Mouse (Mus musculus): ENCODE results near the gene Isl2. TPM values are rescaled to one million over a fixed set of nuclear protein-coding genes. Genes with fewer than 3 reads are reported as not detected.

The Isl2 gene
- total and polyA plus RNA-seq, 3 experiments = 0.47 to 0.56 (median 0.55) TPM

GRCm38 (mm10) chr9:55548871-55549270 is 10.4 kb downstream of the Isl2 start:
- Histone ChIP-seq H3K4me1 (ENCODE audit: control insufficient read depth in 1 of 2, insufficient read depth in 2 of 2) (no peaks in the 10 kb centered on the region), H3K9ac (ENCODE audit: insufficient read depth, low read depth) (no peak overlapping the region), H3K4me3 (replicated peaks in 1 of 3; ENCODE audit: low read depth in 2 of 3, low read length in 2 of 3, poor library complexity in 1 of 3) (no peak overlapping the region), H3K36me3 (replicated peaks in 1 of 2; ENCODE audit: control insufficient read depth in 1 of 2, insufficient read depth in 1 of 2, low read length in 1 of 2) (peaks cover 0 to 23% of the 10 kb centered on the region in 2 experiments), H3K9me3 (replicated peaks; ENCODE audit: low read length) (peaks cover 15% of the 10 kb centered on the region), H3K79me2 (replicated peaks; ENCODE audit: control insufficient read depth, extremely low read depth, insufficient read depth, poor library complexity, severe bottlenecking) (no peaks in the 10 kb centered on the region), H3K4me2 (ENCODE audit: insufficient read depth, low read depth, poor library complexity, severe bottlenecking) (peak overlapping the region; percentile 33; the same call in 1 of the 2 replicates), H3K27me3 (replicated peaks) (no peaks in the 10 kb centered on the region), H3K27ac (ENCODE audit: insufficient read depth, low read depth) (no peak overlapping the region)
- in situ Hi-C loops (cut with MboI; ENCODE audit: low pct_ligation_motif_present, low pct_unique_long_range_greater_than_20kb, low sequenced_read_pairs) = no loop called here
- no peak for DNase-seq (ENCODE audit: extremely low read depth)
- dilution Hi-C loops (cut with MboI; ENCODE audit: extremely low pct_ligation_motif_present, extremely low pct_unique_long_range_greater_than_20kb, low sequenced_read_pairs) = no loop called here
- TF ChIP-seq JUND (conservative IDR thresholded peaks at IDR 0.05; ENCODE audit: low read depth, low read length) (no peak), GABPA (IDR thresholded peaks at IDR 0.05; ENCODE audit: insufficient replicate concordance, low read depth, low read length) (no peak), MAFK (IDR thresholded peaks at IDR 0.05; ENCODE audit: insufficient replicate concordance, low read length) (no peak), ZNF384 (IDR thresholded peaks at IDR 0.05; ENCODE audit: low read depth, low read length) (no peak), NELFE (IDR thresholded peaks at IDR 0.05; ENCODE audit: low read depth, low read length) (no peak), E2F4 (IDR thresholded peaks at IDR 0.05; ENCODE audit: insufficient replicate concordance, low read depth, low read length) (no peak), IRF4 (IDR thresholded peaks at IDR 0.05; ENCODE audit: low read depth, low read length) (no peak), ETS1 (conservative IDR thresholded peaks at IDR 0.05; ENCODE audit: low read depth, low read length) (no peak)

- Histone ChIP-seq H3K27me3 (replicated peaks) (no peaks in the 10 kb centered on the region), H3K9me3 (replicated peaks; ENCODE audit: low read length) (peaks cover 10% of the 10 kb centered on the region)
These were observed 10.9 kb downstream of the Isl2 start for GRCm38 (mm10) chr9:55549302-55549890.

GRCm38 (mm10) chr9:55554986-55555385 is 16.5 kb downstream of the Isl2 start:
- Histone ChIP-seq H3K79me2 (replicated peaks; ENCODE audit: control insufficient read depth, extremely low read depth, insufficient read depth, poor library complexity, severe bottlenecking) (no peaks in the 10 kb centered on the region), H3K36me3 (replicated peaks in 1 of 2; ENCODE audit: control insufficient read depth in 1 of 2, insufficient read depth in 1 of 2, low read length in 1 of 2) (no peaks in the 10 kb centered on the region), H3K4me3 (replicated peaks in 1 of 3; ENCODE audit: low read depth in 2 of 3, low read length in 2 of 3, poor library complexity in 1 of 3) (no peak overlapping the region), H3K4me2 (ENCODE audit: insufficient read depth, low read depth, poor library complexity, severe bottlenecking) (no peak overlapping the region), H3K4me1 (ENCODE audit: control insufficient read depth in 1 of 2, insufficient read depth in 2 of 2) (no peaks in the 10 kb centered on the region), H3K9ac (ENCODE audit: insufficient read depth, low read depth) (no peak overlapping the region), H3K27me3 (replicated peaks) (no peaks in the 10 kb centered on the region), H3K9me3 (replicated peaks; ENCODE audit: low read length) (no peaks in the 10 kb centered on the region), H3K27ac (ENCODE audit: insufficient read depth, low read depth) (no peak overlapping the region)
- dilution Hi-C loops (cut with MboI; ENCODE audit: extremely low pct_ligation_motif_present, extremely low pct_unique_long_range_greater_than_20kb, low sequenced_read_pairs) = no loop called here
- TF ChIP-seq JUN (IDR thresholded peaks at IDR 0.05; ENCODE audit: insufficient read depth, low read depth, low read length) (no peak), NRF1 (IDR thresholded peaks at IDR 0.05; ENCODE audit: low read depth, low read length) (no peak), ZNF384 (IDR thresholded peaks at IDR 0.05; ENCODE audit: low read depth, low read length) (no peak), KAT2A (IDR thresholded peaks at IDR 0.05; ENCODE audit: insufficient replicate concordance, low read length) (no peak), TBP (conservative IDR thresholded peaks at IDR 0.05; ENCODE audit: low read depth, low read length) (no peak), MEF2A (IDR thresholded peaks at IDR 0.05; ENCODE audit: borderline replicate concordance, low read depth, low read length) (no peak), IRF4 (IDR thresholded peaks at IDR 0.05; ENCODE audit: low read depth, low read length) (no peak)
- DNase-seq (ENCODE audit: extremely low read depth) = no peak
- in situ Hi-C loops (cut with MboI; ENCODE audit: low pct_ligation_motif_present, low pct_unique_long_range_greater_than_20kb, low sequenced_read_pairs) = no loop called here

More at GRCm38 (mm10) chr9:55549302-55549890, 10.9 kb downstream of the Isl2 start:
- TF ChIP-seq CTCF (conservative IDR thresholded peaks at IDR 0.05 in 1 of 2, IDR thresholded peaks at IDR 0.05 in 1 of 2; ENCODE audit: low read depth in 2 of 2, low read length in 2 of 2) (peak in 1 of 2 experiments; percentile 49; a peak in 2 of 4 replicates), RAD21 (IDR thresholded peaks at IDR 0.05; ENCODE audit: low read depth, low read length) (peak; percentile 34), ZNF384 (IDR thresholded peaks at IDR 0.05; ENCODE audit: low read depth, low read length) (no peak)
- H3K4me2 ChIP-seq (ENCODE audit: insufficient read depth, low read depth, poor library complexity, severe bottlenecking) = peak overlapping the region; percentile 57; the same call in 1 of the 2 replicates
- dilution Hi-C loops (cut with MboI; ENCODE audit: extremely low pct_ligation_motif_present, extremely low pct_unique_long_range_greater_than_20kb, low sequenced_read_pairs) = no loop called here
- no peaks in the 10 kb centered on the region for H3K79me2 ChIP-seq (replicated peaks; ENCODE audit: control insufficient read depth, extremely low read depth, insufficient read depth, poor library complexity, severe bottlenecking)
- no peak overlapping the region for H3K27ac ChIP-seq (ENCODE audit: insufficient read depth, low read depth)
- no peaks in the 10 kb centered on the region for H3K4me1 ChIP-seq (ENCODE audit: control insufficient read depth in 1 of 2, insufficient read depth in 2 of 2)
- DNase-seq (ENCODE audit: extremely low read depth) = no peak
- H3K36me3 ChIP-seq (replicated peaks in 1 of 2; ENCODE audit: control insufficient read depth in 1 of 2, insufficient read depth in 1 of 2, low read length in 1 of 2) = peaks cover 0 to 18% of the 10 kb centered on the region in 2 experiments
- H3K4me3 ChIP-seq (replicated peaks in 1 of 3; ENCODE audit: low read depth in 2 of 3, low read length in 2 of 3, poor library complexity in 1 of 3) = peak overlapping the region in 1 of 3 experiments; percentile 39
- in situ Hi-C loops (cut with MboI; ENCODE audit: low pct_ligation_motif_present, low pct_unique_long_range_greater_than_20kb, low sequenced_read_pairs) = no loop called here
- no peak overlapping the region for H3K9ac ChIP-seq (ENCODE audit: insufficient read depth, low read depth)

All from CH12.LX (cell line).